Mouse (Mus musculus): ENCODE measurements at regions not wholly inside any gene's neighbourhood (a gene's known extent, or its start where the extent isn't known, plus 50 kb on each side); places are given as distances from the start of the nearest gene placed in this dataset.

DNA sequence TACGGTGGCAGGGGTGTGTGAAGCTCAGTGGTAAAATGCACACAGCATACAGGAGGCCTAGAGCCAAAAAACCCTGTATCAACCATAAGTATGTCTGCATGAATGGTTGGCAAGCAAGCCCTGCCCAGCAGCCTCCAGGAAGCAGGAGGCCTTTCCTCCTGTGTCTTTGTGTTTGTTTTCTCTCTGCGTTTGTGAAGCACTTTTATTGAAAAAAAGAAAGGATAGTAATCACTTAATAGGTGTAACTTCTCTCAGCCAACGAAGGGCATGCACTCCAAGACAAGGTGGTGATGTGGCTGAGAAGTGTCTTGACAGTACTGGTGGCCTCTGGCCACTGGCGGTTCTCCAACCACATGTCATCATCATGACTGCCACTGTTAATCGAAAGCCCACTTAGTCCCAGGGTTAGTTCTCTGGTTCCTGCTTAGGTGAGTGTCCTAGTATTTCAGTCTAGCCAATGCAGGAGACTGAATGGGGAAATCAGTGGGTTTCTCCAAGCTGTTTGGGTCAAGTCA, 66.5 kb upstream of the Polg start:
- Histone ChIP-seq H3K9ac (ENCODE audit: low read length) (peak overlapping the region; percentile 36; the same call in 1 of the 2 replicates), H3K4me1 (ENCODE audit: control insufficient read depth, insufficient read depth, low read length) (peaks cover 34% of the 10 kb centered on the region)
- 46% methylated on average over 5 of the region's 5 CpGs for WGBS

DNA sequence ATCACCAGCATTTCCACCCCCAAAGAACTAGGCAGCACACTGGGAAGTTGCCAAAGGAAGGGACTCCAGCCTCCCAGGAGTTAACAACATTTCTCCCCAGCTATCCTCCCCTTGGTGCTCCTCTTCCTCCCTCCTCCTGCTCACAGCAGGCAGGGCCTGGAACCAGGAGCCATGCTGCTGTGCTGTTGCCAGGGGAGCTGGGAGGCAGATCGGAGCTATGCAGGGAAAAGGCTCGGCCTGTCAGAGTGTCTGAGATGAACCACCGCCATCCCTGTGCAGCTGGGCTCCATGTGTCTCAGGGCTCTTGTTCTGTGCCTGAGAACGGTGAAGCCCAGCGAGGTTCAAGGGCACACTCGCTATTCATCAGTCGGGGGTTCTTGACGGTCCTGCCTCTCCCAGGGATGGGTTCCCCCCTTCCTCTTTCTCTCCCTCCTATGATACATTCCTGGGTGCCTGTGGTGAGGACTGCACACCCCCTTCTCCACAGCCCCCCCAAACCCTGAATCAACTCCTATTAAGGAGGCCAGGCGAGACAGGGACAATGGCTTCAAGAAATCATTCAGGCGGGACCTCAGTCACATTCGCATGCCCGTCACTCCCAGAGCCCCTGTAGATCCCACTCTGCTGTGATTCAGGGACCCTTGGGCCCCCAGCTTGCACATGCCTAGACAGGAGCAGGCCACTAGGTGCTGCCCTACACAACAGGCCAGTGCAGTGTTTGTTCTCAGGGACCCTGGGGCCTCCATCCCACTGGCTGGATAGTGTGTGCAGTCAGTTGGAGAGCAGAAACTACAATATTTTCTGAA, 65.6 kb upstream of the Polg start:
- H3K27ac ChIP-seq (ENCODE audit: low read depth, low read length), result peak overlapping the region; percentile 99
- peak; percentile 58 for ATAC-seq (ENCODE audit: insufficient read depth, low FRiP score, low TSS enrichment)
- peaks cover 49% of the 10 kb centered on the region for H3K27me3 ChIP-seq (ENCODE audit: control insufficient read depth, insufficient read depth, low read length)
- peak overlapping the region; percentile 32; the same call in 1 of the 2 replicates for H3K9ac ChIP-seq (ENCODE audit: low read length)
- peaks cover 42% of the 10 kb centered on the region for H3K4me1 ChIP-seq (ENCODE audit: control insufficient read depth, insufficient read depth, low read length)
- no peaks in the 10 kb centered on the region for H3K9me3 ChIP-seq (ENCODE audit: control insufficient read depth, low read length)
- peak; percentile 84 for DNase-seq (ENCODE audit: low spot score)
- 6% methylated on average over 12 of the region's 12 CpGs for WGBS
- H3K4me2 ChIP-seq (ENCODE audit: low read depth), result no peak overlapping the region
- peaks cover 2% of the 10 kb centered on the region; the same call in 1 of the 2 replicates for H3K36me3 ChIP-seq (ENCODE audit: control insufficient read depth, insufficient read depth, low read length)
- no peak overlapping the region for H3K4me3 ChIP-seq (ENCODE audit: low read depth, low read length)

More for the DNA sequence above, 66.5 kb upstream of the Polg start:
- H3K36me3 ChIP-seq (ENCODE audit: control insufficient read depth, insufficient read depth, low read length), result peaks cover 2% of the 10 kb centered on the region; the same call in 1 of the 2 replicates
- no peak overlapping the region for H3K4me2 ChIP-seq (ENCODE audit: low read depth)
- no peaks in the 10 kb centered on the region for H3K9me3 ChIP-seq (ENCODE audit: control insufficient read depth, low read length)
- DNase-seq (ENCODE audit: low spot score) (no peak), ATAC-seq (ENCODE audit: insufficient read depth, low FRiP score, low TSS enrichment) (no peak)
- no peak overlapping the region for H3K4me3 ChIP-seq (ENCODE audit: low read depth, low read length)
- H3K27me3 ChIP-seq (ENCODE audit: control insufficient read depth, insufficient read depth, low read length), result peaks cover 55% of the 10 kb centered on the region
- peak overlapping the region; percentile 99 for H3K27ac ChIP-seq (ENCODE audit: low read depth, low read length)

DNA sequence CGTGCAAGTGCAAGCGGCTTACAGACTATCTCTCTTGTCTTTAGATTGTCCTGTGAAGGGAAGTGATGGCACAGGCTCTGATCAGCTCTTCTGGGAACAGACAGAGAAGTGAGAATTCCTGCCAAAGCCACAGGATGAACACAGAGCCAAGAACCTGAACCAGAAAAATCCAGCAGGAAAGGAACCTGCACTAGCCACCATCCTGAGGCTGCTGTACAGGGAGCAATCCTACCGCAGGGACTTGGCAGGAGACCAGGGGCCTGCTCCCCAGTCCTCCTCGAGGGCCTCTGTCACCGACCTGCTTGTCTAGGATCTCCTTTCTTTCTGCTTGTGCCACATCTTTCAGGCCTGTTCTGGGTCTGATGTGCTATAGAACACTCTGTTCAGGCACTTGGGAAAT, 65.0 kb upstream of the Polg start:
- 13% methylated on average over 5 of the region's 5 CpGs for WGBS
- DNase-seq (ENCODE audit: low spot score), result no peak
- peak overlapping the region; percentile 99 for H3K27ac ChIP-seq (ENCODE audit: low read depth, low read length)
- ATAC-seq (ENCODE audit: insufficient read depth, low FRiP score, low TSS enrichment), result no peak
- peaks cover 2% of the 10 kb centered on the region; the same call in 1 of the 2 replicates for H3K36me3 ChIP-seq (ENCODE audit: control insufficient read depth, insufficient read depth, low read length)
- no peak overlapping the region for H3K4me2 ChIP-seq (ENCODE audit: low read depth)
- H3K4me1 ChIP-seq (ENCODE audit: control insufficient read depth, insufficient read depth, low read length), result peaks cover 48% of the 10 kb centered on the region
- H3K27me3 ChIP-seq (ENCODE audit: control insufficient read depth, insufficient read depth, low read length), result peaks cover 43% of the 10 kb centered on the region
- no peak overlapping the region; the same call in 1 of the 2 replicates for H3K9ac ChIP-seq (ENCODE audit: low read length)
- no peak overlapping the region for H3K4me3 ChIP-seq (ENCODE audit: low read depth, low read length)
- no peaks in the 10 kb centered on the region for H3K9me3 ChIP-seq (ENCODE audit: control insufficient read depth, low read length)

DNA sequence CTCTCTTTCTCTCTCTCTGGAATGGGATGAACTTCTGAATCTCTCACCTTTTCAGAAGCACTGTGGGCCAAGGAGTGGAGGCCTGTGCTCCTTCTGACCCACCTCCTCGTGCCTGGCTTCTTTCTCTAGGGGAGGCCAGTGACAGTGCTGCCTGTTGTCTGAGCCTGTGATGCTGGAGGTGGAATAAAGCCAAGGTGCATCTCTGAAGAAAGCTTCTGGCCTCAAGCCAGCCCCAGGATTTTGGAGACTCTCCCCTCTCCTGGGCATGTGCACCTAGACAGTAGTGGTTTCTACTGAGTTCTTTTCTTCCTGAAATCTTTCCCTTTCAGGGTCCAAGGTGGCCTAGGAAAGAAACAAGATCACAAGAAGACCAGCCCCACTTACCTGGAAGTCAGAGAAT, 63.3 kb upstream of the Polg start:
- DNase-seq (ENCODE audit: low spot score), result no peak
- ATAC-seq (ENCODE audit: insufficient read depth, low FRiP score, low TSS enrichment), result no peak
- peak overlapping the region; percentile 99 for H3K27ac ChIP-seq (ENCODE audit: low read depth, low read length)
- H3K4me2 ChIP-seq (ENCODE audit: low read depth), result no peak overlapping the region
- H3K4me1 ChIP-seq (ENCODE audit: control insufficient read depth, insufficient read depth, low read length), result peaks cover 49% of the 10 kb centered on the region
- H3K9me3 ChIP-seq (ENCODE audit: control insufficient read depth, low read length), result no peaks in the 10 kb centered on the region
- 29% methylated on average over 1 of the region's 1 CpGs for WGBS
- H3K4me3 ChIP-seq (ENCODE audit: low read depth, low read length), result no peak overlapping the region
- H3K9ac ChIP-seq (ENCODE audit: low read length), result no peak overlapping the region
- peaks cover 2% of the 10 kb centered on the region; the same call in 1 of the 2 replicates for H3K36me3 ChIP-seq (ENCODE audit: control insufficient read depth, insufficient read depth, low read length)
- peaks cover 30% of the 10 kb centered on the region for H3K27me3 ChIP-seq (ENCODE audit: control insufficient read depth, insufficient read depth, low read length)

DNA sequence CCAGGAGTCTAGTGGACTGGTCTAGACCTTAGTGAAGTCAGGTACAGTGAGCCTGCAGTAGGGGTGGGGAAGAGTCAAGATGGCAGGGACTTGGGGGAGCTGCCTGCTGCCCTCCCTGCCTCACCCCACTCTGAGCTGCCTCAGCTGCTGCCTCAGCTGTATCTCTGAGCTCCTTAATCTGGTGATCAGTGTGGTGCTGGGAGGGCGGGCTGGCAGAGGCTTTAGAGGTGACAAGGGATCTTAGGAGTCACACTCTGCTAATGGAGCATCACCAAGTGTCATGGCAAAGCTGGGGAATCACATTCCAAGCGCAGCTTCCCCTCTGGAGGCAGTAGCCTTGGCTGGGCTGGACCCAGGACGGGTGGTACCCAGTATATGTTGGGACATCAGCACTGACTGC, 61.8 kb upstream of the Polg start:
- H3K4me1 ChIP-seq (ENCODE audit: control insufficient read depth, insufficient read depth, low read length), result peaks cover 46% of the 10 kb centered on the region
- peak overlapping the region; percentile 95 for H3K27ac ChIP-seq (ENCODE audit: low read depth, low read length)
- no peak for DNase-seq (ENCODE audit: low spot score)
- no peak overlapping the region for H3K4me3 ChIP-seq (ENCODE audit: low read depth, low read length)
- WGBS, result 48% methylated on average over 3 of the region's 3 CpGs
- H3K4me2 ChIP-seq (ENCODE audit: low read depth), result no peak overlapping the region
- no peaks in the 10 kb centered on the region for H3K9me3 ChIP-seq (ENCODE audit: control insufficient read depth, low read length)
- 0 out of 2 replicates have a peak overlapping the region, but pooled peaks have one; percentile 7 for H3K9ac ChIP-seq (ENCODE audit: low read length)
- ATAC-seq (ENCODE audit: insufficient read depth, low FRiP score, low TSS enrichment), result no peak
- H3K27me3 ChIP-seq (ENCODE audit: control insufficient read depth, insufficient read depth, low read length), result peaks cover 15% of the 10 kb centered on the region
- peaks cover 2% of the 10 kb centered on the region; the same call in 1 of the 2 replicates for H3K36me3 ChIP-seq (ENCODE audit: control insufficient read depth, insufficient read depth, low read length)

DNA sequence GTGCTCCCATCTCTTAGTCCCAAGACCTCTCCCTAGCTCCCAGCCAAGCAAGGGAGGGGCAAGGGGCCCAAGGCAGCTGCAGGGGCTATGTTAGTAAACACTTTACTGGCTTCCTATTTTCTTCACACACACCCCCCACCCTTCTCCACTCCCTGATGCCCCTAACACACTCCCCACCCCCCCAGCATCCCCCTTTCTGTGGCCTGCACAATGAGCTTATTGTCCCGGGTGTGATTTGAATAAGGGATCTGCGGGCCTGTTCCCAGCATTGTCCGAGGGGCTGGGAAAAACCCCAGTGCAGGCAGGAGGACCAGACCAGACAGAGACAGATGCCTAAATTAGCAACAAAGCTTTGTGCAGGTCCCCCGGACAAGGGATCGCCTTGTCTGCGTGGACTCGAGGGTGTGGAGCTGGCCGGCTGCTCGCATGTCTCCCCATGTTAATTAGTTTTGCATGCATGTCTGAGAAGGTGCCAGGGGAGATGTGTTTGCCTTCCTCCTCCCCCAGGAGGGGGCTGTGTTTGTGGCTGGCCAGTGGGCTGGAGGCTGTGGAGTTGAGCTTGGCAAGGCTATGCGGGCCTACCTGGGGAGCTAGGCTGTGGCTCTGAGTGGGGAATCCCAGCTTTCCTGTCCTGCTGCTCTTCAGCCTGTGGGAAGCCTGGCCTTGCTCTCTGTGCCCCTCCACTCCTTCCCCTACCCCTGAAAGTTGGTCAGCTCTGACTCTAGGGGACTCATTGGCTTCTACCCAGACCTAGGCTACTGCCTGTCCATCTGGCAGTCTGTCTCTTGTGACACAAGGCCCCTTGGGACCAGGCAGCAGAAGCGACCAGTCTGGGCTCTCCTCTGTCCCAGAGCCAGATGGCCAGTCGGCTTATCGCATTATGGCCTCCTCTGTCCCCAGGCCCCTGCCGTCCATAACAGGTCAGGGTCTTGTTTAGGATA, 59.8 kb upstream of the Polg start:
- DNase-seq (ENCODE audit: low spot score) (peak; percentile 87), ATAC-seq (ENCODE audit: insufficient read depth, low FRiP score, low TSS enrichment) (peak; percentile 87)
- peak overlapping the region; percentile 95 for H3K27ac ChIP-seq (ENCODE audit: low read depth, low read length)
- peaks cover 3% of the 10 kb centered on the region; the same call in 1 of the 2 replicates for H3K27me3 ChIP-seq (ENCODE audit: control insufficient read depth, insufficient read depth, low read length)
- WGBS, result 8% methylated on average over 14 of the region's 14 CpGs
- no peaks in the 10 kb centered on the region for H3K9me3 ChIP-seq (ENCODE audit: control insufficient read depth, low read length)
- H3K4me2 ChIP-seq (ENCODE audit: low read depth), result no peak overlapping the region
- no peak overlapping the region for H3K4me3 ChIP-seq (ENCODE audit: low read depth, low read length)
- peaks cover 41% of the 10 kb centered on the region for H3K4me1 ChIP-seq (ENCODE audit: control insufficient read depth, insufficient read depth, low read length)
- H3K9ac ChIP-seq (ENCODE audit: low read length), result peak overlapping the region; percentile 60
- no peaks in the 10 kb centered on the region for H3K36me3 ChIP-seq (ENCODE audit: control insufficient read depth, insufficient read depth, low read length)

DNA sequence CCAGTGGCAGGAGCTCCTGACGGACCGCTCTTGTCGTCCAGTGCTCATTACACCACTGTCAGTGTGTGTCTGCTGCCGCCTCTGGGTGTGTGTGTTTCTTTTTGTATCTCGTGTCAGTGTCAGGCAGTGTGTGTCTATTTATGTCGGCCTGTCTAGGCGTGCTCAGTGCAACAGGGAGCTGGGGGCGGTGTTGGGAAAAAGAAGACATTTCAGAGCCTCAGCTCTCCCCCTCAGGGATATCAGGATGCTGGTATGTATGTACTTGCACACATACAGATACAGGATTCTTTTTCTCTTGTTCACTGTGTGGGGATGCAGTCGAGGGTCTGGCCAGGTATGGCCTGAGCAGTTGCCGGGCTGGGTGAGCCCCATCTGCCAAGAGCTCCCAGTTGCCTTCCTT, 58.8 kb upstream of the Polg start:
- Histone ChIP-seq H3K9ac (ENCODE audit: low read length) (peak overlapping the region; percentile 46), H3K4me3 (ENCODE audit: low read depth, low read length) (no peak overlapping the region), H3K36me3 (ENCODE audit: control insufficient read depth, insufficient read depth, low read length) (no peaks in the 10 kb centered on the region), H3K4me1 (ENCODE audit: control insufficient read depth, insufficient read depth, low read length) (peaks cover 50% of the 10 kb centered on the region), H3K27me3 (ENCODE audit: control insufficient read depth, insufficient read depth, low read length) (no peaks in the 10 kb centered on the region), H3K27ac (ENCODE audit: low read depth, low read length) (peak overlapping the region; percentile 95), H3K4me2 (ENCODE audit: low read depth) (no peak overlapping the region), H3K9me3 (ENCODE audit: control insufficient read depth, low read length) (no peaks in the 10 kb centered on the region)
- DNase-seq (ENCODE audit: low spot score) (peak; percentile 53), ATAC-seq (ENCODE audit: insufficient read depth, low FRiP score, low TSS enrichment) (peak; percentile 14)
- 36% methylated on average over 10 of the region's 10 CpGs for WGBS

DNA sequence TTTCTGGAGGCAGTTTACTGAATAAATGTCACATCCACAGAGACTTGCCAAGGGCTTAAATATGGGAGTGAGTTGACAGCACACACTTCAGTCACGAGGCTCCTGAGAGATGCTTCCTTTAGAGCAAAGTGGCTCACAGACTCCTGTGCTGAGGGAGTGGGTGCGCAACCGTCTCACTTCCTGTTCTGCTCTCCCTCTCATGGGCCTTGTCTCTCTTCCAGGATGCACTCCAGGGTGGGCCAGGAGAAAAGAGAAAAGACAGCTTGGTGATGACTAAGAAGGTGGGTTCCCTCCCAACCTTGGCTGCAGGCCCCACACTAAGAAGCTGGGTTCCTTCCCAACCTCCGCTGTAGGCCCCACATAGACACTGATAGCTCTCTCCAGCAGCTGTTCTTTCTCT, 57.5 kb upstream of the Polg start:
- DNase-seq (ENCODE audit: low spot score), result peak; percentile 12
- no peaks in the 10 kb centered on the region for H3K27me3 ChIP-seq (ENCODE audit: control insufficient read depth, insufficient read depth, low read length)
- ATAC-seq (ENCODE audit: insufficient read depth, low FRiP score, low TSS enrichment), result no peak
- no peaks in the 10 kb centered on the region for H3K9me3 ChIP-seq (ENCODE audit: control insufficient read depth, low read length)
- H3K9ac ChIP-seq (ENCODE audit: low read length), result 0 out of 2 replicates have a peak overlapping the region, but pooled peaks have one; percentile 23
- H3K4me1 ChIP-seq (ENCODE audit: control insufficient read depth, insufficient read depth, low read length), result peaks cover 55% of the 10 kb centered on the region
- no peaks in the 10 kb centered on the region for H3K36me3 ChIP-seq (ENCODE audit: control insufficient read depth, insufficient read depth, low read length)
- no peak overlapping the region for H3K4me2 ChIP-seq (ENCODE audit: low read depth)
- no peak overlapping the region for H3K4me3 ChIP-seq (ENCODE audit: low read depth, low read length)
- peak overlapping the region; percentile 95 for H3K27ac ChIP-seq (ENCODE audit: low read depth, low read length)
- 69% methylated on average over 4 of the region's 4 CpGs for WGBS

All from neural tube, embryonic 11.5 days (tissue).